Mouse (Mus musculus) cortical plate, adult 2 months (tissue): ENCODE data around the gene Ttc24.

Experiments
- CTCF ChIP-seq: fragments of 200-500 bp; IDR thresholded peaks from 2 replicates; pipeline ENCODE4 v1.5.1; 2011; ENCODE audit warnings: mild to moderate bottlenecking, control low read depth, low read length; ENCODE audit not compliant: insufficient read depth; ENCODE audit errors: extremely low read depth
- POLR2A ChIP-seq: fragments of 200-500 bp; IDR thresholded peaks from 2 replicates; pipeline ENCODE4 v1.6.1; 2011; ENCODE audit warnings: mild to moderate bottlenecking, low read length, control low read depth; ENCODE audit not compliant: insufficient read depth; ENCODE audit errors: extremely low read depth

GRCm38 (mm10) chr3:88087688-88088087 is 9.6 kb upstream of the Ttc24 start:
- TF ChIP-seq CTCF (peak; percentile 67), POLR2A (no peak)
